Mouse (Mus musculus): ENCODE measurements at regions not wholly inside any gene's neighbourhood (a gene's known extent, or its start where the extent isn't known, plus 50 kb on each side); places are given as distances from the start of the nearest gene placed in this dataset.

DNA sequence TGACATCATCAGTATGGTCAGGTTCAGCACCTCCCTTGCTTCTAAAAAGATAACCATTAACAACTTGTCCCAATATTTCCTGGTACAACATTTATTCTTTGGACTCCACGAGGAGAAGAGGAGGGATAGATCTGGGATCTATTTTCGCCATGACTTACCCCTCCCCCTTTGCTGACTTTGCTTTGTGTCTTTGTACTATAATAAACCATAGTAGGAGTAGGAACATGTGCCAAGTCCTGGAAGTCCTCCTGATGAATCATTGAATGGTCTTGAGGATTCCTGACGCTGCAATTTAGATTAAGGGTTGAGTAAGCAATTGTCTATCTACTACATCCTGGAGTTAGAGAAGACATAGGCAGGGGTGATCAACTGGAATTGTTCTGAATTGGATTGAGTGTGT is 71.2 kb downstream of the Rbm11 start:
- no peak for DNase-seq (ENCODE audit: low spot score in 2 of 2)

DNA sequence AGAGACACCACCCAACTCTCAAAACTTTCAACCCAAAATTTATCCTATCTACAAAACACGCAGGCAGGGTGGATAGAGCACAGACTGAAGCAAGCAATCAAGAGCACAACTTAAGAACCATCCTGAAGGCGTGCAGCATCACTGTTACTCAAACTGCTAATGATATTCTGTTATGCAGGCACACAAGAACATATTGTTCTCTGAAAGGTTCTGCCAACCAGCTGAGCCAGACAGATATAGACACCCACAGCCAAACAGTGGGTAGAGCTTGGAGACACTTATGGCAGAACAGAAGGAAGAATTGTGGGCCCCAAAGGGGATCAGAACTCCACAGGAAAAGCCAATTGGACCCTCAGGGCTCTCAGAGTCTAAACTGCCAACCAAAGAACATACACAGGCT is 74.9 kb downstream of the Rbm11 start:
- peak; percentile 5 to 44 for DNase-seq (ENCODE audit: low spot score in 2 of 2)
- intact Hi-C loops (cut with DNase I), result no loop called here

More for the DNA sequence above, 71.2 kb downstream of the Rbm11 start:
- intact Hi-C loops (cut with DNase I), result no loop called here

DNA sequence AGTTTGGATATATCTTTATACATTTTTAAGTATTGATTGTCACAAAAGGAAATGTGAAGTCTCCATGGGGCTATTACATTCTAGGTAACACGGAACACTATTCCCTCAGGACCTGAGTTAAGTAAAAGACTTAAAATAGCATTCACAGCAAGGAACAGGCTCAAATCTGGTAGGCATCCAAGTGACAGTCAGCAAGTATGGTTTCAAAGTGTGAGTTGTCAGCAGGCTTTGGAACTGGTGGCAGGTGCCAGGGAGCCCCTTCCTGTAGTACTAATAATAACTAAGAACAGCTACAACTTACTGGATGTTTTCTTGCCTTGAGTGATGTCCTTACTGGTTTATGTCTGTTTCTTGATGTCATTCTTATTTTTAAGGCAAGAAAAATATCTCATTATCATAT is 79.5 kb downstream of the Rbm11 start:
- intact Hi-C loops (cut with DNase I), result loop anchor here (10.0 kb wide), 1 partner anchor 513 kb away; no protein-coding TSS in a partner anchor
- DNase-seq (ENCODE audit: low spot score in 2 of 2), result no peak

DNA sequence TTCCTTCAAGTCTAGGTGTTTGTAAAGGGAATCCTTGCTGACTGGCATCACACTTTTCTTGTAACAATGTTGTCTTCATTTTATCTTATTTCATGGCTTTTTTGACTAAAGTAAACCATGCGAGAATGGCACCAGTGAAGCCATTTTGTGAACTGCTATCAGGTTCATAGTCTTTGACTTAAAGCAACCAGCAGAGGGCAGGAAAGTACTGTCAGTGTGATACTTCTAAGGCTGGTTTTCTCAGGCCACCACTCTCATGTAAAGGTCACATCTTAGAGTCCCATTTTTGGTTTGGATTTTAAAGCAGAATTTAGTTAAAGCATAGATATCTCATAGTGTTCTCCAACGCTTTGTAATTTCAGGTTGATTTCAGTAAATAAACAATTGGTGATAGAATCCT is 83.2 kb downstream of the Rbm11 start:
- intact Hi-C loops (cut with DNase I), result loop anchor here (5.0 to 10.0 kb wide), 2 partner anchors 509 to 1226 kb away; no protein-coding TSS in a partner anchor
- DNase-seq (ENCODE audit: low spot score in 2 of 2), result peak; percentile 43 to 44

DNA sequence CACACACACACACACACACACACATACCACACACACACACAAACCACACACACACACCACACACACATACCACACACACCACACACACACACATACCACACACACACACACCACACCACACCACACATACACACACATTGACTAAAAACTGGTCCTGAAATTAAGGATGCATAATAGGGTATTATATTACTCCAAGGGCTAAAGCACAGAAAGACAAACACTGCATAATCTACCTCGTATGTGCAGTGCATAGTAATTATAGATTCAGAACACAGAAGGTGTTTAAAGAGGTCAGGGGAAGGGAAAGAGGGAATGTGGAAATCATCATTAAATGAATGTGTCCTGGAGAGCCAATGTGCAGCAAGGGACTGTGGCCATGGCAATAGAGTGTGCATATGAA is 84.5 kb downstream of the Rbm11 start:
- no peak for DNase-seq (ENCODE audit: low spot score in 2 of 2)
- intact Hi-C loops (cut with DNase I), result loop anchor here (5.0 to 10.0 kb wide), 2 partner anchors 508 to 1225 kb away; no protein-coding TSS in a partner anchor
